Mouse (Mus musculus) CH12.LX (cell line): ENCODE results near the gene Zbed4.
A peak's percentile ranks its signal among the peaks of the same experiment; 100 is the strongest.

Source experiments
- CHD2 ChIP-seq: IDR thresholded peaks from 2 replicates; pipeline ENCODE4 v1.6.1; 2011; ENCODE audit warnings: low read length, improper control_type of control experiment
- CTCF ChIP-seq, 2 experiments: IDR thresholded peaks in 1 of 2; conservative IDR thresholded peaks in 1 of 2; 2 replicates each; pipeline ENCODE4 v1.5.1; 2011 to 2012; ENCODE audit warnings: low read depth in 2 of 2, low read length in 2 of 2, improper control_type of control experiment in 1 of 2, inconsistent platforms in 1 of 2, mild to moderate bottlenecking in 1 of 2, moderate library complexity in 1 of 2
- E2F4 ChIP-seq: IDR thresholded peaks from 2 replicates; pipeline ENCODE4 v1.6.1; 2011; ENCODE audit warnings: low read depth, low read length, improper control_type of control experiment; ENCODE audit not compliant: insufficient replicate concordance
- IRF4 ChIP-seq: IDR thresholded peaks from 2 replicates; pipeline ENCODE4 v1.6.1; 2014; ENCODE audit warnings: low read depth, mild to moderate bottlenecking, inconsistent platforms, low read length, improper control_type of control experiment
- MAFK ChIP-seq: IDR thresholded peaks from 2 replicates; pipeline ENCODE4 v1.6.1; 2011; ENCODE audit warnings: low read length, improper control_type of control experiment; ENCODE audit not compliant: insufficient replicate concordance
- MAX ChIP-seq: IDR thresholded peaks from 2 replicates; pipeline ENCODE4 v1.6.1; 2011; ENCODE audit warnings: low read length, improper control_type of control experiment
- MXI1 ChIP-seq: IDR thresholded peaks from 2 replicates; pipeline ENCODE4 v1.6.1; 2011; ENCODE audit warnings: mild to moderate bottlenecking, low read depth, low read length, improper control_type of control experiment
- PAX5 ChIP-seq: IDR thresholded peaks from 2 replicates; pipeline ENCODE4 v1.6.1; 2012; ENCODE audit warnings: low read length, inconsistent platforms, mixed read lengths
- POLR2A ChIP-seq: IDR thresholded peaks from 2 replicates; pipeline ENCODE4 v1.6.1; 2011; ENCODE audit warnings: low read depth, mild to moderate bottlenecking, improper control_type of control experiment, low read length
- POLR2AphosphoS2 ChIP-seq: IDR thresholded peaks from 2 replicates; pipeline ENCODE4 v1.6.1; 2011; ENCODE audit warnings: low read depth, low read length, improper control_type of control experiment
- ZC3H11A ChIP-seq: IDR thresholded peaks from 2 replicates; pipeline ENCODE4 v1.6.1; 2012; ENCODE audit warnings: low read depth, mild to moderate bottlenecking, inconsistent platforms, low read length, improper control_type of control experiment
- ZKSCAN1 ChIP-seq: IDR thresholded peaks from 2 replicates; pipeline ENCODE4 v1.6.1; 2012; ENCODE audit warnings: low read depth, inconsistent platforms, low read length, improper control_type of control experiment, borderline replicate concordance
- ZMIZ1 ChIP-seq: IDR thresholded peaks from 2 replicates; pipeline ENCODE4 v1.6.1; 2012; ENCODE audit warnings: low read depth, mild to moderate bottlenecking, inconsistent platforms, low read length, improper control_type of control experiment

DNA sequence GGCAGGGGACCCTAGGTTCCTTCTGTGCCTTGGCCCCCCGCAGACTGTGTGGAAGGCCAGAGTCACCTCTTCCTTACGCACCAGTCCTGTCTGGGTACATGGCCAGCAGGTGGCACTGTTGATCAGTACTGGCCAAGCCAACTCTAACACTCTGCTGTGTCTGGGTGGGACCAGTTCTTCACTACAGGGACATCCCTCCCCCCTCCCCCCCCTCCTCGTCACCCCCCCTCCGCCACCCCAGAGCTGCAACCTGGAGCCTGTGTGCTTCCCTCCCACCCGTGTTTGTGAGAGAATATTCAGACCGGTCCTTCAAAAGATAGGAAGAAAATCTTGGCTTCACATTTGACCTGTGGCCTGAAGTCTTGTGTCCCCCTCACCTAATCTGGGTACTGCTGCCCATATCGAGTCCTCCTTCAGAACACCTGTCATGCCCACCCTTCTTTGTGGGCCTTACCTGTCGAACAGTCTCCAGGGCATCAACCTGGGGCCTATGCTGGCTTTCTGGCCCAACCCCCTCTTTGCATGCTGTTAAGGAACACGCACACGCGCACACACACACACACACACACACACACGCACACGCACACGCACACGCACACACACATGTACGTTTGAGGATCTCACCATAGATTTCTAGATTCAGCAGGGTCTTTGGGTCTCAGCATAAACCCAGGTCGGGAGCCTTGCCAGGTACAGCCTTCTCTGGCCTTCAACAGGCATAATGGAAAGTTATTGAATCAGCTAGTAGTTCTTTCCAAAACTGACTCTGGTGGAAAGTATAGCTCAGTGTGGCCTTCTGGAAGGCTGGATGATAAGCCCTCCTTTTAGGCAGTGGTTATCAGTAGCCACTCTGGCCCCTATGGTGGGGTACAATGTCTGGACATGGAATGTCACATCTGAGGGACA is 77.6 kb downstream of the Zbed4 start:
- TF ChIP-seq CTCF (conservative IDR thresholded peaks at IDR 0.05 in 1 of 2, IDR thresholded peaks at IDR 0.05 in 1 of 2; ENCODE audit: low read depth in 2 of 2, low read length in 2 of 2) (peak; percentile 2 to 91; a peak in 2 of 4 replicates), POLR2A (no peak), MXI1 (no peak), ZC3H11A (0 out of 2 replicates have a peak, but pooled peaks have one; percentile 23), MAX (no peak), PAX5 (no peak), ZMIZ1 (no peak), ZKSCAN1 (no peak), IRF4 (no peak), E2F4 (no peak), MAFK (no peak), POLR2AphosphoS2 (no peak), CHD2 (no peak)
